Mouse (Mus musculus) myocyte (in vitro differentiated cells): ENCODE measurements at regions not wholly inside any gene's neighbourhood (a gene's known extent, or its start where the extent isn't known, plus 50 kb on each side); places are given as distances from the start of the nearest gene placed in this dataset.

Experiments
- H3K27me3 ChIP-seq: one replicate; pipeline ENCODE4 v1.6.1; 2011; ENCODE audit not compliant: control insufficient read depth, insufficient read depth, insufficient read length
- H3K36me3 ChIP-seq: one replicate; pipeline ENCODE4 v1.6.1; 2011; ENCODE audit not compliant: control insufficient read depth, insufficient read depth
- H3K4me2 ChIP-seq: one replicate; pipeline ENCODE4 v1.6.1; 2011; ENCODE audit warnings: low read depth, control low read depth
- H3K4me3 ChIP-seq: one replicate; pipeline ENCODE4 v1.5.1; 2011; ENCODE audit warnings: mild to moderate bottlenecking, control low read depth, moderate library complexity
- H3K79me2 ChIP-seq: one replicate; pipeline ENCODE4 v1.6.1; 2011; ENCODE audit not compliant: control insufficient read depth, insufficient read depth
- H3ac ChIP-seq: one replicate; pipeline ENCODE4 v1.6.1; 2011; ENCODE audit not compliant: control insufficient read depth, insufficient read length
- CEBPB ChIP-seq: IDR thresholded peaks from 2 replicates; pipeline ENCODE4 v1.6.1; 2011; ENCODE audit warnings: mild to moderate bottlenecking, moderate library complexity; ENCODE audit not compliant: poor library complexity, insufficient read depth, severe bottlenecking
- E2F4 ChIP-seq: IDR thresholded peaks from one replicate; pipeline ENCODE4 v1.6.1; 2011; ENCODE audit warnings: mild to moderate bottlenecking, control low read depth, moderate library complexity; ENCODE audit not compliant: insufficient read depth
- MAX ChIP-seq: IDR thresholded peaks from one replicate; pipeline ENCODE4 v1.6.1; 2011; ENCODE audit warnings: low read depth, mild to moderate bottlenecking, control low read depth
- MYOD1 ChIP-seq, 3 experiments: IDR thresholded peaks; one replicate each; pipeline ENCODE4 v1.6.1; 2011; ENCODE audit warnings: control low read depth in 2 of 3, low read depth in 2 of 3, mild to moderate bottlenecking in 2 of 3, moderate library complexity in 1 of 3; ENCODE audit not compliant: insufficient read length in 2 of 3, control insufficient read depth in 1 of 3
- MYOG ChIP-seq, 3 experiments: IDR thresholded peaks; one replicate each; pipeline ENCODE4 v1.6.1; 2011; ENCODE audit warnings: control low read depth in 2 of 3, low read depth in 2 of 3, mild to moderate bottlenecking in 2 of 3; ENCODE audit not compliant: insufficient read length in 2 of 3, control insufficient read depth in 1 of 3, insufficient read depth in 1 of 3
- POLR2A ChIP-seq: IDR thresholded peaks from one replicate; pipeline ENCODE4 v1.6.1; 2011; ENCODE audit warnings: low read depth, mild to moderate bottlenecking, control low read depth, moderate library complexity; ENCODE audit not compliant: insufficient read length
- POLR2AphosphoS2 ChIP-seq: IDR thresholded peaks from one replicate; pipeline ENCODE4 v1.6.1; 2011; ENCODE audit warnings: low read depth, control low read depth; ENCODE audit not compliant: insufficient read length
- REST ChIP-seq: IDR thresholded peaks from one replicate; pipeline ENCODE4 v1.6.1; 2011; ENCODE audit warnings: mild to moderate bottlenecking, control low read depth, moderate library complexity; ENCODE audit not compliant: insufficient read depth, insufficient read length
- SRF ChIP-seq: IDR thresholded peaks from one replicate; pipeline ENCODE4 v1.6.1; 2011; ENCODE audit warnings: low read depth; ENCODE audit not compliant: control insufficient read depth, insufficient read length
- TCF12 ChIP-seq: IDR thresholded peaks from one replicate; pipeline ENCODE4 v1.6.1; 2011; ENCODE audit warnings: mild to moderate bottlenecking, control low read depth; ENCODE audit not compliant: poor library complexity, insufficient read depth, severe bottlenecking
- TCF3 ChIP-seq: IDR thresholded peaks from one replicate; pipeline ENCODE4 v1.6.1; 2011; ENCODE audit warnings: low read depth, control low read depth; ENCODE audit not compliant: insufficient read length
- USF1 ChIP-seq: IDR thresholded peaks from one replicate; pipeline ENCODE4 v1.6.1; 2011; ENCODE audit warnings: low read depth, mild to moderate bottlenecking, control low read depth, moderate library complexity

DNA sequence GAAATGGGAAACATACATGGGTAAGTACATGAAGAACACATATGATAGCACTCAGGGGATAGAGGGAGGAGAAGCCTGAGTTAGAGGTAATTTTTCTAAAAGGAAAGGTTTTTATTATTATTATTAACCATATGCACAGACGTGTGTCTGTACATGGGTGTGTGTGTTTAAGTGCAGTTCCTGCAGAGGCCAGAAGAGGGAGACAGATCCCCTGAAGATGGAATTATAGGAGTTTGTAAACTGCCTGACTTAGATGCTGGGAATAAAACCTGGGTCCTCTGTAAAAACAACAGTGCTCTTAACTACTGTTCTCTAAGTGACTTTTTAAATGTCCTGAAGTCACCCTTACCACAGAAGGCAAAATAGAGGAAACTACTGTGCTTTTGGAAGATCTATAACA is 809.9 kb upstream of the Tmem132c start:
- Histone ChIP-seq H3ac (no peak overlapping the region), H3K79me2 (no peaks in the 10 kb centered on the region)
- no peak for TF ChIP-seq MAX
- TF ChIP-seq POLR2A, result no peak
- no peak for TF ChIP-seq POLR2AphosphoS2
- no peak for TF ChIP-seq TCF3
- no peak for TF ChIP-seq TCF12
- no peak for TF ChIP-seq REST
- TF ChIP-seq MYOG (IDR thresholded peaks at IDR 0.05; ENCODE audit: control insufficient read depth in 1 of 3, insufficient read depth in 1 of 3, insufficient read length in 2 of 3, low read depth in 2 of 3), result no peak
- no peak for TF ChIP-seq CEBPB
- no peak for TF ChIP-seq MYOD1 (IDR thresholded peaks at IDR 0.05; ENCODE audit: control insufficient read depth in 1 of 3, insufficient read length in 2 of 3, low read depth in 2 of 3)
- no peak for TF ChIP-seq USF1
- TF ChIP-seq E2F4, result no peak
- no peak for TF ChIP-seq SRF

DNA sequence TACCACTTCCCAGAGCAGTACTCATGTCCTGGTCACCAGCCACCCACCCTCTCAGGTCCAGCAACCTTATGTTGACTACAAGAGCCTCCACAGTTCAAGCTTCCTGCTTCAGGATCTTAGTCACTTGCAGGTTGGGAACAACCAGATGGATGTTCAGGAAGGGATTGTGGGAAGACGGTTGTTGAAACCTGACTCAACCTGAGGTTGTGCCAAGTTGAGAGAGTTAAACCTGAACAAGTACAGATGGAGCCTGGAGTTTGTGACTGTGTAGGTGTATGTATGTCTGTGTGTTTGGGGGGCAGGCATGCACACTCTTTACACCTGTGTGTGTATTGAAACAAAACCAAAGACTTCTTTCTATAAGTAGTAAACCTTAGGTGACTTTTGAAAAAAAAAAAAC is 802.9 kb upstream of the Tmem132c start:
- Histone ChIP-seq H3K4me3 (no peak overlapping the region), H3ac (no peak overlapping the region), H3K27me3 (no peaks in the 10 kb centered on the region), H3K4me2 (no peak overlapping the region), H3K36me3 (no peaks in the 10 kb centered on the region), H3K79me2 (no peaks in the 10 kb centered on the region)
- TF ChIP-seq MYOD1 (IDR thresholded peaks at IDR 0.05; ENCODE audit: control insufficient read depth in 1 of 3, insufficient read length in 2 of 3, low read depth in 2 of 3) (no peak), TCF3 (no peak), POLR2AphosphoS2 (no peak), CEBPB (no peak), MAX (no peak), REST (no peak), E2F4 (no peak), TCF12 (no peak), MYOG (IDR thresholded peaks at IDR 0.05; ENCODE audit: control insufficient read depth in 1 of 3, insufficient read depth in 1 of 3, insufficient read length in 2 of 3, low read depth in 2 of 3) (no peak), USF1 (no peak), POLR2A (no peak), SRF (no peak)

More for the DNA sequence above, 809.9 kb upstream of the Tmem132c start:
- no peak overlapping the region for H3K4me3 ChIP-seq
- no peaks in the 10 kb centered on the region for H3K36me3 ChIP-seq
- H3K27me3 ChIP-seq, result no peaks in the 10 kb centered on the region
- no peak overlapping the region for H3K4me2 ChIP-seq

DNA sequence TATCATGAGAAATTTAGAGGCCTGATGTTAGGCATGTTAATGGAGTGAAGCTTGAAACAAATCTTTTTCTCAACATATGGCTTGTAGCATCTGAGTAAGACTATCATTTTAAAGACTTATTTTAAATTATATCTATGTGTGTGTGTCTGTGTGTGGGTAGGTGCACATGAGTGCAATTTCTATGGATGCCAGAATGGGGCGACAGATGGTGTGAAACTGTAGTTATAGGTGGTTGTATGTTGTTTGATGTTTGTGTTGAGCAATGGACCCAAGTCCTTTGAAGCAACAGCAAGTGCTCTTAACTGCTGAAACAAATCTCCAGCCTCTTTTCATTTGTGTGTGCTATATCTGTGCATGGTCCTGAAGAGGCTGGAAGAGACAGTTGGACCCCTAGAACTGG is 801.1 kb upstream of the Tmem132c start:
- no peak overlapping the region for H3ac ChIP-seq
- no peak overlapping the region for H3K4me3 ChIP-seq
- H3K79me2 ChIP-seq, result no peaks in the 10 kb centered on the region
- no peak overlapping the region for H3K4me2 ChIP-seq
- TF ChIP-seq SRF (no peak), USF1 (no peak), POLR2A (no peak), MYOD1 (IDR thresholded peaks at IDR 0.05; ENCODE audit: control insufficient read depth in 1 of 3, insufficient read length in 2 of 3, low read depth in 2 of 3) (no peak), CEBPB (no peak), E2F4 (no peak)
- H3K27me3 ChIP-seq, result no peaks in the 10 kb centered on the region
- H3K36me3 ChIP-seq, result no peaks in the 10 kb centered on the region

DNA sequence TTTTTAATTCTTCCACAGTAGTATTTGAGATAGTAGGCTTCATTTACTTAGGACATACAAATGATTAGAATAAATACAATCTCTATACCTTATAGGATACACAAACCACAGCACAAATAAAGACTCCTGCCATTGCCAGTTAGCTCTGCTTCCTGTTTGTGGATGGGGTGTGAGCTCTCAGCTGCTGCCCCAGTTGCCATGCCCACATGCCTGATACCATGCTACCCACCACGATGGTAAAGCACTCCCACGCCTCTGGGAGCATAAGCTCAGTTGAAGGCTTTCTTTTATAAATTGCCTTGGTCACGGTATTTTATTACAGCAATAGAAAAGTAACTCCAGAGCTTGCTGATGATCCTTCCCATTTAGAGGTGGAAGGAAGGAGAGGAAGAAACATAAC is 765.8 kb upstream of the Tmem132c start:
- Histone ChIP-seq H3K36me3 (no peaks in the 10 kb centered on the region), H3ac (no peak overlapping the region), H3K27me3 (no peaks in the 10 kb centered on the region), H3K4me2 (no peak overlapping the region), H3K79me2 (no peaks in the 10 kb centered on the region), H3K4me3 (no peak overlapping the region)
- TF ChIP-seq MYOG (IDR thresholded peaks at IDR 0.05; ENCODE audit: control insufficient read depth in 1 of 3, insufficient read depth in 1 of 3, insufficient read length in 2 of 3, low read depth in 2 of 3), result peak in 2 of 3 experiments; percentile 44 to 76
- TF ChIP-seq REST, result no peak
- peak in 2 of 3 experiments; percentile 31 to 85 for TF ChIP-seq MYOD1 (IDR thresholded peaks at IDR 0.05; ENCODE audit: control insufficient read depth in 1 of 3, insufficient read length in 2 of 3, low read depth in 2 of 3)

DNA sequence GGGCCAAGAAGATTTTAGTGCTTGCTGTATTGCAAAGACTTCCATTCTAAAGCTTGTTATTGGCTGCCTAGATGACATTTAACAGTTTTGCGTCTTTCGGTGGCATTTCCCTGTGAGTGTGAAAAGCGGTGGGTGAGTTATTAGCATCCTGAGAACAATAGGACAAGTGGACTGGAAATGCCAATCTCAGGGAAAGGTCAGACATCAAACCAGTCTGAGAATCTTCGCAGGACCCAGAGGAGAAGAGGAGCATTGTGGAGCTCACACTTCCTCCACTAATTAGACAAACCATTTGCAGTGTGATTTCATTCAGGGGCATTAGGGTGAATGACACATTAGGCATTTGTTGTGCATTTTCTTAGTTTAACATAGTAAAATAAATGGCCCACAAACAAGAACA is 719.5 kb upstream of the Tmem132c start:
- TF ChIP-seq TCF3 (no peak), MAX (no peak), USF1 (no peak), E2F4 (no peak), TCF12 (no peak), POLR2AphosphoS2 (no peak), MYOD1 (IDR thresholded peaks at IDR 0.05; ENCODE audit: control insufficient read depth in 1 of 3, insufficient read length in 2 of 3, low read depth in 2 of 3) (no peak), POLR2A (no peak), SRF (no peak), CEBPB (no peak), MYOG (IDR thresholded peaks at IDR 0.05; ENCODE audit: control insufficient read depth in 1 of 3, insufficient read depth in 1 of 3, insufficient read length in 2 of 3, low read depth in 2 of 3) (no peak)
- Histone ChIP-seq H3K4me3 (no peak overlapping the region), H3K27me3 (no peaks in the 10 kb centered on the region), H3K36me3 (no peaks in the 10 kb centered on the region), H3K79me2 (no peaks in the 10 kb centered on the region), H3ac (no peak overlapping the region), H3K4me2 (no peak overlapping the region)
